Mouse (Mus musculus) forebrain, postnatal 0 days (tissue): ENCODE results near the gene Edf1. TPM values are rescaled to one million over a fixed set of nuclear protein-coding genes. Genes with fewer than 3 reads are reported as not detected.

Experiments
- ATAC-seq: fragments of 200-750 bp; cut with Nextera tagmentation; 2 replicates; pipeline ENCODE4 v1.8.0; 2017; ENCODE audit warnings: mild to moderate bottlenecking, moderate library complexity
- DNase-seq: peaks from one replicate; pipeline ENCODE4 v3.0.0-alpha.2; 2015
- H3K27ac ChIP-seq: fragments of 300-500 bp; sonication (generic); 2 replicates; pipeline ENCODE4 v1.5.1; 2014; ENCODE audit warnings: low read depth, mild to moderate bottlenecking, antibody characterized with exemption, low read length, moderate library complexity, mixed read lengths
- H3K27me3 ChIP-seq: fragments of 300-500 bp; sonication (generic); 2 replicates; pipeline ENCODE4 v1.6.1; 2014; ENCODE audit warnings: mild to moderate bottlenecking, low read length, mixed read lengths; ENCODE audit not compliant: insufficient read depth
- H3K36me3 ChIP-seq: fragments of 300-500 bp; sonication (generic); 2 replicates; pipeline ENCODE4 v1.6.1; 2014; ENCODE audit warnings: mild to moderate bottlenecking, moderate library complexity; ENCODE audit not compliant: insufficient read depth
- H3K4me1 ChIP-seq: fragments of 300-500 bp; sonication (generic); 2 replicates; pipeline ENCODE4 v1.6.1; 2014; ENCODE audit warnings: antibody characterized with exemption; ENCODE audit not compliant: insufficient read depth
- H3K4me2 ChIP-seq: fragments of 300-500 bp; sonication (generic); 2 replicates; pipeline ENCODE4 v1.6.1; 2014; ENCODE audit warnings: low read depth, mild to moderate bottlenecking, moderate library complexity
- H3K4me3 ChIP-seq: fragments of 300-500 bp; sonication (generic); 2 replicates; pipeline ENCODE4 v1.5.1; 2014; ENCODE audit warnings: low read depth, low read length, mixed read lengths
- H3K9ac ChIP-seq: fragments of 300-500 bp; sonication (generic); 2 replicates; pipeline ENCODE4 v1.6.1; 2014; ENCODE audit warnings: mild to moderate bottlenecking
- H3K9me3 ChIP-seq: fragments of 300-500 bp; sonication (generic); 2 replicates; pipeline ENCODE4 v1.6.1; 2016; ENCODE audit warnings: low read length
- CTCF ChIP-seq: sonication (generic); IDR thresholded peaks from 2 replicates; pipeline ENCODE4 v1.5.1; 2016; ENCODE audit warnings: antibody characterized with exemption, control low read depth, low read depth
- WGBS: fragments of 180-500 bp; shearing (Covaris S2); extraction: QIAGEN DNeasy Blood & Tissue Kit; methylation state at CpG from one replicate; pipeline ENCODE4 v1.1.7; 2014; 5-methylcytosine and 5-hydroxymethylcytosine counted together
- polyA plus RNA-seq: library from polyadenylated mRNA; unstranded; fragments of >200 nt; fragmentation: Nextera tagmentation; extraction: Ambion mirVana; gene quantifications from 2 replicates; pipeline ENCODE4 v1.2.1, GENCODE M21; 2015
- total RNA-seq: library from RNA; depleted of rRNA; stranded (reverse); fragments of >200 nt; gene quantifications from 2 replicates; pipeline ENCODE4 v1.2.3, GENCODE M21; 2014

Gene Edf1
- total and polyA plus RNA-seq, 2 experiments from 2014 or later, result 151 to 368 TPM

- Histone ChIP-seq H3K27me3 (peaks cover 22% of the 10 kb centered on the region), H3K36me3 (peaks cover 47% of the 10 kb centered on the region), H3K4me3 (no peak overlapping the region), H3K27ac (0 out of 2 replicates have a peak overlapping the region, but pooled peaks have one; percentile 35), H3K4me2 (0 out of 2 replicates have a peak overlapping the region, but pooled peaks have one; percentile 69), H3K9me3 (no peaks in the 10 kb centered on the region), H3K4me1 (peaks cover 24% of the 10 kb centered on the region), H3K9ac (no peak overlapping the region)
- ATAC-seq (peak; percentile 72), DNase-seq (peak; percentile 77)
- 46% methylated on average over 12 of the region's 12 CpGs for WGBS
- TF ChIP-seq CTCF, result peak; percentile 15
These were observed 24.9 kb downstream of the Edf1 start for GRCm38 (mm10) chr2:25582466-25583119.

DNA sequence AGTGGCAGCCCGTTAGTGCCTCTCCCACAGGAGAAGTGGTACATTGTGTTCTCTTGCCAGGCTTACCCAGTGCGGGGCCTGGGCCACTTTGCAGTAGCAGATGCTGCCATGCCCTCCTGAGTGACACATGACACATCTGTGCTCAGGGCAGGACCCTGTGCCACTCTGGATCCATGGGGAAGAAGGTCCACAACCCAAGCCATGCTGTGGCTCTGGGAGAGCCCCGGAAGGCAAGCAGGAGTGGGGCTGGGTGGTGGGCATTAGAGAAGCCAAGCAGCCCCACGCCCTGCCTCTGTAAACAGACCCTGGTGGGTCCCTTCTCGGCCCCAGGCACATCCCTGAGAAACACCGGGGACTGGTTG, 25.5 kb downstream of the Edf1 start:
- Histone ChIP-seq H3K27ac (no peak overlapping the region), H3K36me3 (peaks cover 47% of the 10 kb centered on the region)

DNA sequence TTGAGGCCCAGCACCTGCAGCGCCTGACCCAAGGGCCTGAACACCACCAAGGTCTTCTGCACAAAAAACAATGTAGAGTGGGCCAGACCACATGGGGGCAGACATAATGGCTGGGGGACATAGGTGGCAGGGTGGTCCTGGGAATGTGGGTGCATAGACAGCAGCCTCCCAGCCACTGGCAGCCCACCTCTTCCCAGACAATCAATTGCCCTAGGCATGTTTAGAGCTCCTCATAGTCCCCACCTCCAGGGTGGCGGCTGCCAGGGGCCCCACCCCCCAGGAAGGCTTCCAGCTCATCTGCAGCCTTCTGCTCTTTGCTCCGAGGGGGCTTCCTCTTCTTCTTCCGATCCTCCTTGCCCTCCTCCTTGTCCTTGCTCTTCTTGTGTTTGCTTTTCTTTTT, 25.9 kb downstream of the Edf1 start:
- 72% methylated on average over 4 of the region's 4 CpGs for WGBS
- no peak for ATAC-seq
- Histone ChIP-seq H3K9me3 (no peaks in the 10 kb centered on the region), H3K27me3 (peaks cover 16% of the 10 kb centered on the region), H3K4me2 (no peak overlapping the region), H3K4me1 (peaks cover 24% of the 10 kb centered on the region), H3K9ac (no peak overlapping the region), H3K27ac (no peak overlapping the region), H3K4me3 (no peak overlapping the region), H3K36me3 (peaks cover 48% of the 10 kb centered on the region)
- no peak for DNase-seq
- no peak for TF ChIP-seq CTCF

More for the DNA sequence above, 25.5 kb downstream of the Edf1 start:
- Histone ChIP-seq H3K4me2 (no peak overlapping the region), H3K4me3 (no peak overlapping the region), H3K9me3 (no peaks in the 10 kb centered on the region), H3K4me1 (peaks cover 24% of the 10 kb centered on the region), H3K9ac (no peak overlapping the region), H3K27me3 (peaks cover 20% of the 10 kb centered on the region)
- DNase-seq, result no peak
- ATAC-seq, result no peak
- 76% methylated on average over 6 of the region's 6 CpGs for WGBS
- no peak for TF ChIP-seq CTCF

DNA sequence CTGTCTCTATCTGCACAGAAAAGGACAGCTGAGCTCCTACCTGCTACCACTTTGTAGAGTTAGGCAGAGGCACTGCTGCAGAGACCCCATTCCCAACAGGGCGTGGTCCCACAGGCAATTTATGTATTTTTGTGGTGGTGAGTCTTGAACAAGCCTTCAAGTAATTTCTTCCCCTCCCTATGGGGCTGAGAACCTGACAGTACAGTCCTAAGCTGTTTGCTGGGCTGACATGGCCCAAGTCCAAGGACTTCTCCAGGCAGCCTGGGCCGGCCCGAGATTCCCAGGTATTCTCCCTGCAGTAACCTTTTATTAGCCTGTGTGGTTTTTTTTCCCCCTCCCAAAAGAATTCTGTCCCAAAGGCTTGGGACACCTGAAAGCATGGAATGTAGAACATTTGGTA, 26.5 kb downstream of the Edf1 start:
- ATAC-seq, result no peak
- Histone ChIP-seq H3K4me2 (no peak overlapping the region), H3K36me3 (peaks cover 46% of the 10 kb centered on the region), H3K4me1 (peaks cover 24% of the 10 kb centered on the region), H3K9me3 (no peaks in the 10 kb centered on the region), H3K9ac (no peak overlapping the region), H3K27me3 (peaks cover 10% of the 10 kb centered on the region), H3K4me3 (no peak overlapping the region), H3K27ac (no peak overlapping the region)
- DNase-seq, result no peak
- TF ChIP-seq CTCF, result no peak
- 87% methylated on average over 3 of the region's 3 CpGs for WGBS

GRCm38 (mm10) chr2:25584856-25585255, 27.2 kb downstream of the Edf1 start:
- Histone ChIP-seq H3K27ac (no peak overlapping the region), H3K4me3 (no peak overlapping the region), H3K4me1 (peaks cover 24% of the 10 kb centered on the region), H3K27me3 (peaks cover 3% of the 10 kb centered on the region), H3K4me2 (no peak overlapping the region), H3K36me3 (peaks cover 44% of the 10 kb centered on the region), H3K9me3 (no peaks in the 10 kb centered on the region), H3K9ac (no peak overlapping the region)
- TF ChIP-seq CTCF, result no peak
- no peak for ATAC-seq
- WGBS, result 64% methylated on average over 4 of the region's 4 CpGs
- DNase-seq, result no peak

DNA sequence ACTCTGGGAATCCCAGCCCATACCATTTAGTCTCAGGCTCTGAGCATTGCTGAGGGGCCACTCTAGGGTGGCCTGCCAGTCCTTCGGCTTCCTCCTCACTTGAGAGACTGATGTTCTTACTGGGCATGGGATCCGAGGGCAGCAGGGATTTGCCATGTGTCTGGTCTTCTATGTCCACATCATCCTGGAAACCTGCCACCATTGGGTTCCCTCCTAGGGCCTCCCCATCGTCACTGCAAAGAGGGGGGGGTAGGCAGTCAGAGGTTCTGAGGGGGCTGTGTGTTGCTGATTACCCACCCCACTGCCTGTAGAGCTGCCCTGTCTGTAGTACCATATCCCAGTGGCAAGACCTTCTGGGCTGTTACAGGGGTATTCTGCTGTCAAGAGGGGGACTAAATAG, 28.0 kb downstream of the Edf1 start:
- Histone ChIP-seq H3K4me1 (peaks cover 20% of the 10 kb centered on the region), H3K4me3 (no peak overlapping the region), H3K27me3 (no peaks in the 10 kb centered on the region), H3K4me2 (no peak overlapping the region), H3K27ac (no peak overlapping the region), H3K9me3 (no peaks in the 10 kb centered on the region), H3K36me3 (peaks cover 52% of the 10 kb centered on the region), H3K9ac (no peak overlapping the region)
- TF ChIP-seq CTCF, result no peak
- no peak for ATAC-seq
- WGBS, result 81% methylated on average over 3 of the region's 3 CpGs
- no peak for DNase-seq

- H3K9me3 ChIP-seq, result no peaks in the 10 kb centered on the region
- H3K4me3 ChIP-seq, result no peak overlapping the region
- ATAC-seq, result no peak
- H3K9ac ChIP-seq, result no peak overlapping the region
- H3K4me1 ChIP-seq, result peaks cover 8% of the 10 kb centered on the region
- TF ChIP-seq CTCF, result no peak
- H3K4me2 ChIP-seq, result no peak overlapping the region
- 91% methylated on average over 8 of the region's 8 CpGs for WGBS
- DNase-seq, result no peak
- no peak overlapping the region for H3K27ac ChIP-seq
- no peaks in the 10 kb centered on the region for H3K27me3 ChIP-seq
- H3K36me3 ChIP-seq, result peaks cover 68% of the 10 kb centered on the region
These were observed 29.6 kb downstream of the Edf1 start for GRCm38 (mm10) chr2:25587290-25587689.
